Mouse (Mus musculus) heart, adult 2 months (tissue): ENCODE results near the gene Thsd7a. TPM values are rescaled to one million over a fixed set of nuclear protein-coding genes. Genes with fewer than 3 reads are reported as not detected.

Source experiments
- DNase-seq, 2 experiments: peaks; one replicate each; pipeline ENCODE4 v3.0.0; 2021
- H3K27ac ChIP-seq: fragments of 200-600 bp; 2 replicates; pipeline ENCODE4 v1.8.1; 2022
- H3K27me3 ChIP-seq: fragments of 200-500 bp; 2 replicates; pipeline ENCODE4 v1.6.1; 2012; ENCODE audit warnings: mild to moderate bottlenecking, low read length, inconsistent platforms, mixed read lengths; ENCODE audit not compliant: control insufficient read depth, insufficient read depth
- H3K36me3 ChIP-seq: fragments of 200-500 bp; 2 replicates; pipeline ENCODE4 v1.6.1; 2012; ENCODE audit warnings: low read length, inconsistent platforms; ENCODE audit not compliant: control insufficient read depth, insufficient read depth
- H3K4me1 ChIP-seq: fragments of 200-500 bp; 2 replicates; pipeline ENCODE4 v1.6.1; 2011; ENCODE audit warnings: low read length; ENCODE audit not compliant: control insufficient read depth, insufficient read depth
- H3K4me3 ChIP-seq: fragments of 200-600 bp; 2 replicates; pipeline ENCODE4 v1.8.1; 2022
- H3K79me2 ChIP-seq: fragments of 200-500 bp; replicated peaks from 2 replicates; pipeline ENCODE4 v1.6.1; 2012; ENCODE audit warnings: mild to moderate bottlenecking, inconsistent platforms, low read length, moderate library complexity, mixed read lengths; ENCODE audit not compliant: control insufficient read depth, insufficient read depth
- H3K9ac ChIP-seq: fragments of 200-500 bp; 2 replicates; pipeline ENCODE4 v1.6.1; 2012; ENCODE audit warnings: low read depth, mild to moderate bottlenecking, control low read depth, inconsistent platforms, low read length, mixed read lengths
- CTCF ChIP-seq: fragments of 200-600 bp; IDR thresholded peaks from 2 replicates; pipeline ENCODE4 v1.8.1; 2022; ENCODE audit warnings: antibody characterized with exemption, mild to moderate bottlenecking, moderate library complexity
- EP300 ChIP-seq: fragments of 200-500 bp; IDR thresholded peaks from 2 replicates; pipeline ENCODE4 v1.6.1; 2011; ENCODE audit warnings: low read depth, low read length, control low read depth; ENCODE audit not compliant: insufficient read depth
- POLR2A ChIP-seq: fragments of 200-500 bp; IDR thresholded peaks from 2 replicates; pipeline ENCODE4 v1.6.1; 2011; ENCODE audit warnings: mild to moderate bottlenecking, low read depth, low read length, control low read depth; ENCODE audit not compliant: insufficient read depth
- WGBS: fragments of 180-500 bp; shearing (Covaris S2); methylation state at CpG from one replicate; pipeline ENCODE4 v1.1.7; 2018; 5-methylcytosine and 5-hydroxymethylcytosine counted together
- intact Hi-C: fragments of 180-260 bp; cut with DNase I; formaldehyde crosslinking; loops from one replicate; pipeline ENCODE4 v1.15.1; 2025
- polyA plus RNA-seq: library from polyadenylated mRNA; depleted of rRNA; stranded (reverse); fragments of >200 nt; gene quantifications from 2 replicates; pipeline ENCODE4 v1.2.3, GENCODE M21; 2012
- total RNA-seq, 2 experiments: library from RNA; stranded (reverse); gene quantifications; 2 replicates each; pipeline ENCODE4 v1.2.3; 2021

Gene Thsd7a
- total and polyA plus RNA-seq, 3 experiments, result 1.8 to 13.9 (median 9.4) TPM

GRCm38 (mm10) chr6:12381136-12381778 is 368.0 kb downstream of the Thsd7a start:
- Histone ChIP-seq H3K27me3 (no peaks in the 10 kb centered on the region), H3K36me3 (no peaks in the 10 kb centered on the region), H3K27ac (no peak overlapping the region), H3K4me1 (no peaks in the 10 kb centered on the region), H3K79me2 (no peaks in the 10 kb centered on the region), H3K4me3 (no peak overlapping the region), H3K9ac (no peak overlapping the region)
- TF ChIP-seq POLR2A, result no peak
- TF ChIP-seq EP300, result no peak
- no peak for TF ChIP-seq CTCF
- intact Hi-C loops, result no loop called here
- peak; percentile 64 to 72 for DNase-seq
- 58% methylated on average over 6 of the region's 6 CpGs for WGBS

GRCm38 (mm10) chr6:12380717-12381116 is 368.5 kb downstream of the Thsd7a start:
- Histone ChIP-seq H3K36me3 (no peaks in the 10 kb centered on the region), H3K9ac (no peak overlapping the region), H3K27ac (no peak overlapping the region), H3K79me2 (no peaks in the 10 kb centered on the region), H3K27me3 (no peaks in the 10 kb centered on the region), H3K4me1 (no peaks in the 10 kb centered on the region), H3K4me3 (no peak overlapping the region)
- intact Hi-C loops, result no loop called here
- no peak for DNase-seq
- no peak for TF ChIP-seq CTCF
- no peak for TF ChIP-seq EP300
- no peak for TF ChIP-seq POLR2A
- 79% methylated on average over 2 of the region's 2 CpGs for WGBS

GRCm38 (mm10) chr6:12358737-12359136 is 390.5 kb downstream of the Thsd7a start:
- H3K36me3 ChIP-seq, result no peaks in the 10 kb centered on the region
- 61% methylated on average over 2 of the region's 2 CpGs for WGBS
- intact Hi-C loops, result loop anchor here (10.0 kb wide), 3 partner anchors 386 to 926 kb away; partner anchors contain the start of gene Thsd7a

GRCm38 (mm10) chr6:12353573-12353972 is 395.6 kb downstream of the Thsd7a start:
- intact Hi-C loops, result loop anchor here (10.0 kb wide), 3 partner anchors 391 to 931 kb away; partner anchors contain the start of gene Thsd7a
- Histone ChIP-seq H3K27me3 (no peaks in the 10 kb centered on the region), H3K27ac (no peak overlapping the region), H3K36me3 (no peaks in the 10 kb centered on the region), H3K4me1 (peaks cover 1% of the 10 kb centered on the region), H3K79me2 (no peaks in the 10 kb centered on the region), H3K4me3 (no peak overlapping the region), H3K9ac (no peak overlapping the region)
- 60% methylated on average over 2 of the region's 2 CpGs for WGBS
- TF ChIP-seq POLR2A (no peak), CTCF (no peak), EP300 (no peak)
- no peak for DNase-seq

More at GRCm38 (mm10) chr6:12358737-12359136, 390.5 kb downstream of the Thsd7a start:
- H3K79me2 ChIP-seq, result no peaks in the 10 kb centered on the region
- no peaks in the 10 kb centered on the region for H3K27me3 ChIP-seq
- H3K27ac ChIP-seq, result no peak overlapping the region
- no peak for DNase-seq
- no peak overlapping the region for H3K4me3 ChIP-seq
- no peaks in the 10 kb centered on the region for H3K4me1 ChIP-seq
- H3K9ac ChIP-seq, result no peak overlapping the region
- no peak for TF ChIP-seq EP300

GRCm38 (mm10) chr6:12352165-12352719 is 397.0 kb downstream of the Thsd7a start:
- H3K27me3 ChIP-seq, result no peaks in the 10 kb centered on the region
- DNase-seq, result no peak
- TF ChIP-seq POLR2A (no peak), EP300 (no peak), CTCF (no peak)
- H3K4me1 ChIP-seq, result peaks cover 1% of the 10 kb centered on the region
- no peak overlapping the region for H3K4me3 ChIP-seq
- intact Hi-C loops, result loop anchor here (10.0 kb wide), 3 partner anchors 393 to 933 kb away; partner anchors contain the start of gene Thsd7a
- H3K27ac ChIP-seq, result no peak overlapping the region
- no peaks in the 10 kb centered on the region for H3K79me2 ChIP-seq
- H3K36me3 ChIP-seq, result no peaks in the 10 kb centered on the region
- no peak overlapping the region for H3K9ac ChIP-seq
- WGBS, result 75% methylated on average over 9 of the region's 9 CpGs

GRCm38 (mm10) chr6:12350753-12351152 is 398.5 kb downstream of the Thsd7a start:
- intact Hi-C loops, result loop anchor here (2.0 to 10.0 kb wide), 4 partner anchors 394 to 934 kb away; partner anchors contain the start of gene Thsd7a
- WGBS, result 14% methylated on average over 5 of the region's 5 CpGs
- Histone ChIP-seq H3K9ac (no peak overlapping the region), H3K27me3 (no peaks in the 10 kb centered on the region), H3K27ac (0 out of 2 replicates have a peak overlapping the region, but pooled peaks have one; percentile 8), H3K79me2 (no peaks in the 10 kb centered on the region), H3K4me3 (peak overlapping the region; percentile 31), H3K36me3 (no peaks in the 10 kb centered on the region), H3K4me1 (peaks cover 1% of the 10 kb centered on the region)
- TF ChIP-seq EP300 (no peak), CTCF (peak; percentile 83)
- no peak for DNase-seq
